Mouse (Mus musculus): ENCODE data around the gene Ppp1r10.

GRCm38 (mm10) chr17:35919060-35919715, 3.0 kb downstream of the Ppp1r10 start:
- TF ChIP-seq POLR2A (IDR thresholded peaks at IDR 0.05; ENCODE audit: borderline replicate concordance, insufficient read depth, low read length) (peak; percentile 51; the same call in 1 of the 2 replicates), CTCF (IDR thresholded peaks at IDR 0.05; ENCODE audit: borderline replicate concordance, insufficient read depth, low read depth, low read length) (no peak)
